Mouse (Mus musculus) ovary, postnatal 36 days (tissue): ENCODE data around the gene Parp3.

ENCODE experiments used
- DNase-seq: peaks from one replicate; pipeline ENCODE4 v3.0.0; 2022; ENCODE audit warnings: low spot score, mixed read lengths

Parp3 gene

GRCm38 (mm10) chr9:106457163-106457559 is 19.6 kb downstream of the Parp3 start:
- no peak for DNase-seq

DNA sequence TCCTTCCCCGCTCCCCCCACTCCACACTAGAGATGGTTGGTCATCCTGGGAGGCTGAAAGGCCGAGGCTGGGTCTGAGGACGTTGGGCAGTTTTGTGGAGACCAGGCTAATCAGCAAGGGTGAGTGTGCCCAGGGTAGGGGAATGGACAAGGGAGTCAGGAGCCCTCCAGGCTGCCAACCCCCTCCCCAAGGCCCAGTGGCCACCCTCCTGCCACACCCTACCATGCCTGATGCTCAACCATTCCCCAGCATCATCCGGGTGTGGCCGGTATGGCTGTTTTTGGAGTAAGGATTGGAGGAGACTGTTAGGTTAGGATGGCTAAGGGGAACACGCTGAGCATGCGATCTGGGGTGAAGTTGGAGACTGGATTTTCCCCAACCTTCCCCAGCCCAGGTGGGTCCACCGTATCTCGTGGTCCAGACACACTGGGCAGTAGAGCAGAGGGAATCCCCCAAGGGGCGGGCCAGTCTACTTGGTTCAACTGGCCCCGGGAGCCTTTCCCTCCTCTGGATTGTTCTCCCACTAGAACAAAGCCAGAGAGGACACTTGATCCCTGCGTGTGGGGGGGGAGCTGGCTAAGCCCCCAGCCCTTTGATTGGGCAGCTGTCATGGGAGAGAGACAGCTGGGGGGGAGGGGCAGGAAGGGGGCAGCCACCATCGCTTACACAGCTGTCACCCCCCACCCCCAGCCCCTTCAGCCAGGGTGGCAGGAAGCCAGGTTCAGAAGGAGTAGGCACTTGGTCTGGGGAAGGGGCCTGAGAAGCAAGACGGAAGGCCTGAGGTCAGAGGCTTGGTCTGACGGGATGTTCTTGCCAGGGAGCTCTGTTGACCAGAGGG is 20.2 kb downstream of the Parp3 start:
- DNase-seq = no peak

DNA sequence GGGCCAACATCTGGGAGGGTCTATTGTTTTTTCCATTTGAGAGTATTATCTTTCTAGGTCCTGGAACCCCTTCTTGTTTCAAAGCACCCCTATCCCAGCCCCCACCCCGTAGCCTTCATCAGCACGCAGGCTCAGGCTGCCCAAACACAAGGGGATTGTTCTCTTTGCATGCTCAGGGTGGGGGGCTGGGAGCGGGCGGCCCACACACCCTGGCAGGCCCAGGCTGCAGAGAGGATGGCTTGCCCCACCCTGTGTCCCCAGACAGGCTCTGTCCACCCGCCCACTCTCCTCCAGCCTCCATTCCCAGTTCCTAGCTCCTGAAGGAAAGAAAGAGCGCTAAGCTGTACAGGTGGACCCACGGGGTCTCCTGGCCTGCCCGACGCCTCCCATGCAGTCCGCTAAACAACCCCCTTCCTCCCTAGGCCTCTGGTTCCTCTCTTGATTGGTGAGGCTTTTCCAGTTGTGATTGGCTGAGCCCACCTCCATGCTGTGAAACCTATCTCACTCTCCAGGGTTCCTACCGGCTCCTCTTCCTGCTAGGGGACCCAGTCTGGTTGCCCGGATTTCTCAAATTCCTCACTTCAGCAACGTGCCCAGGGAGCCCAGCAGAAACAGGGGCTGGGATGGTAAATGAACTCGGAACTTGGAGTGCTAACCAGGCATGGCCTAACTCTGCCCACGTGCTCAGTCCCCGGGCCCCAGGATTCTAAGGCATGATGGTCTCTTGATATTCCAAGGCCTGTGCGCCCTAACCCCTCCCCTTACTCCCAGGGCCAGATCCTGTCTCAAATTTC is 21.7 kb downstream of the Parp3 start:
- DNase-seq = no peak

- no peak for DNase-seq
These were observed 22.5 kb downstream of the Parp3 start for GRCm38 (mm10) chr9:106454071-106454761.

DNA sequence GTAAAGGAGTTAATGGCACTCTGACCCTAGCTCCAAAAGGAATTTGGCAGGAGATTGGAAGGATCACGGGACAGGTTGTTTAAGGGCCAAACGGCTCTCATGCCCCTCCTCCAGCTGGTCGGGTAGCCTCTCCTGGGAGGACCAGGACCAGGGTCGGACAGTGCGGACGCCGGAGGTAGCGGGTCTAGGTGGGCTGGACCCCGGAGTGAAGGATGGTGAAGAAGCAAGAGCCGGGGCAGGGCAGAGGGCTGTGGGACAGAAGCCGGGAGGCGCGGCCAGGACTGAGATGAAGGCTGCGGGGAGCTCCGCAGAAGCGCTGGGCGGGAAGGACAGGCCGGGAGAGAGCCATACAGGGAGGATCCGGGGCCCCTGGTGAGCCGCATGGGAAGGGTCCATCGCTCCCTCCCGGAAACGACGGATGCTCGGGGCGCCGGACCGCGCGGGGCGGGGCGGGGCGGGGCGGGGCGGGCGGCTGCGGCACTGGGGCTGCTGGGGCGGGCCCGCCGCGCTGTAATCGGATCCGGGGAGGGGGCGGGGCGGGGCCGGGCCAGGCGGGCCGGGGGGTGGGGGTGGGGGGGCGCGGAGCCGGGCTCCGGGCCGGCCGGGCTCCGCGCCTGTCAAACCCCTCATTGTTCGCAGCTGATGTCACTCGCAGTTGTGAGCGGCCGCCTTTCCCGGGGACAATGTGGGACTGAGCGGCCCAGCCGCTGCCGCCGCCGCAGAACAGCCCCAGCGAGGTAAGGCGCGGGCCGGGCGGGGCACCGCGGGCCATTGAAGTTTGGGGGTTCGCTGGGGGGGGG is 23.3 kb downstream of the Parp3 start, which contains the start of gene Pcbp4:
Gene Pcbp4, plus strand, starts transcription at position 21 of the 800 bp plus-strand sequence.
- DNase-seq = peak; percentile 65

DNA sequence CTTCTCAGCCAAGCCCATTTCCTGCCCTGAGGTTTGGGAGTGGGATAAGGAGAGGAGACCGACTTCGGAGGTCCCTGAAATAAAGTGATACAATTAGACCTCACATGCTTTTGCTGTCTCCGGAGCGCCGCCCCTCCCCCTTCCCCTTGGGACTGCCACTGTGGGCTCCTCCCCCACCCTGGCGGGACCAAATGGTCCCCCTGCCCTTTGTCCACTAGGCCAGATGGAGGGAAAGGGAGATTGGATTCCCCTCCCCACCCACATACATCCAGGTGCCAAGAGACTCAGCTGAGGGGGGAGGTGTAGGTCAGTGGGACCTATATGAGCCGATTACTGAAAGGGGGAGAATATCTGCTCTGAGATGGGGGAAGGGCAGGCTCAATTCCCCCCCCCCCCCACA is 23.9 kb downstream of the Parp3 start:
- DNase-seq = no peak

DNA sequence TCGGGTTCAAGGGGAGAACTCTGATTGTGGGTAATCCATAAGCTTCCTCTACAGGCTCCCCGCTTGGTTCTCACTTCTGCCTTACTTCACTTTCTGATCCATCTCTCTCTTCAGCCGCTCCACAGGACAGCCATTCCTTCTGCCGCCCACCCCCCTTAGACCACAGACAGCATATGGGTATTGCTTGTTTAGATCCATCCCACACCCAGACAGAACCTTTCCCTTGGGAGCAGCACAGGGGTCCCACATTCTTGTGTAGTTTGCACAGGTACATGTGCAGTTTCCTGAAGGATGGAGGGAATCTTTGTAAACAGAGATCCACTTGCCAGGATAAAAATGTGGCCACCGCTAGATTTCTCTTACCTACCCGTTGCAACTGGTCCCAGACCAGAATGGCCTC is 24.4 kb downstream of the Parp3 start:
- no peak for DNase-seq

DNA sequence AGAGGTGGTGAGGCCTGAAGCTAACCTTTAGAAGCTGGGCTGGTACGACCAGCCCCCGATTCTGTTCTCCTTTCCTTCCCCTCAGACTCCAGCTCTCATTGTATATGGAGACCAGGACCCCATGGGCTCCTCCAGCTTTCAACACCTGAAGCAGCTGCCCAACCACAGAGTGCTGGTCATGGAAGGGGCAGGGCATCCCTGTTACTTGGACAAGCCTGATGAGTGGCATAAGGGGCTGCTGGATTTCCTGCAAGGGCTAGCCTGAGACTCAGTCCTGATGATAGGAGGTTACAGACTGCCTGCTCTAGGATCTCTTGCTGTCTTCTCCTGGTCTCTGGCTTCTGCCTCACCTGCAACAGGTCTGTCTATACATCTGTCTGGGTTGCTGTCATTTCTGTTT is 24.9 kb downstream of the Parp3 start:
- no peak for DNase-seq

- DNase-seq = no peak
These were observed 25.5 kb downstream of the Parp3 start for GRCm38 (mm10) chr9:106451298-106451697.

DNA sequence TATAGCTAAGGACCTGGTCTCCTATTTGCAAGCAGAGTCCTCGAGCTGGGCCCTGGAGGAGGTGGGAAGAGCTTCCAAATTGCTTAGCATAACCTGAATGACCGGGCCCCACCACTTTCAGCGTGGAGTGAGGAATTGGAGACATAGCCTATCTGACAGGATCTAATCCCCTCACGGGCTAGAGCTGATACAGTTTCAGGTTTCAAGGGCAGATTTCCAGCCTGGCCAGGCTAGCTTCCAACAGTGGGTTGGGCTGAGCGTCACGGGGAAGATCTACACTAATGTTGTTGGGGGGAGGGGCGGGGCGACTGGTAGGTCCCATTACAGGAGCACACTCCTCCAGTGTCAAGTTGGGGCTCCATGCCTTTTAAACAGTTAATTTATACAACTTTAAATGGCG is 26.1 kb downstream of the Parp3 start:
- DNase-seq = peak; percentile 63

DNA sequence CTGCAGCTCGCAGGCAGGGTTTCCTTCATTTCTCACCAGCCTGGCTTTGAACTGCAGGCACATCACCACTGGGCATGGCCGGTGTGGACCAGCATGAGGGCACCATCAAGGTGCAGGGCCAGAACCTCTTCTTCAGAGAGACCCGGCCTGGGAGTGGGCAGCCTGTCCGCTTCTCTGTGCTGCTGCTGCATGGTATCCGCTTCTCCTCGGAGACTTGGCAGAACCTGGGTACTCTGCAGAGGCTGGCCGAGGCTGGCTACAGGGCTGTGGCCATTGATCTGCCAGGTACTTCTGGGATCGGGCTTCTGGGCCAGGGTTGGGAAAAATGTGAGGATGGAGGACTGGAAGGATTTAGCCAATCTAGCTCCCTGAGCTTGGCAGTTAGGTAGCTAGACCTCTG is 26.8 kb downstream of the Parp3 start:
- no peak for DNase-seq

- DNase-seq = peak; percentile 77
These were observed 28.2 kb downstream of the Parp3 start for GRCm38 (mm10) chr9:106448498-106449031.

DNA sequence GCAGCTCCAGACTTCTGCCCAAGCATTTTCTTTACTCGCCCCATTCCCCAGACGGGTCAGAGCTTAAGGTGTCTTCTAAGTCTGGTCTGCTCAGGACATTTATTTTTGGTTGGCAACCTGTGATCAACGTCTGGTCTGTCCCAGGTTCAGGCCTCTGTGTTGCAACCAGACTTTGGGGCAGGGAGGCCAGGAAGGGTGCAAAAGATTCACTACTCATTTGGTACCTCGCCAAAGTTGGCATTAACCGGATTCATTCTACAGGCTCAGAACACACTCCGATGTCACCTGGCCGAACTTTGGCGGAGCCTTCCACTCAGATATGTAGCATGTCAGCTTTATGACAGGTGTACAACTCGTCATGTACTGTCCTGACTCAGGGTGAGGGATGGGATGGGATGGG is 28.8 kb downstream of the Parp3 start:
- DNase-seq = no peak

- peak; percentile 94 for DNase-seq
These were observed 29.4 kb downstream of the Parp3 start, which contains the start of the genes Abhd14b and Abhd14a for GRCm38 (mm10) chr9:106447348-106447747. Gene Abhd14b (plus strand): TSS chr9:106447459. Gene Abhd14a (minus strand): TSS chr9:106447678.

GRCm38 (mm10) chr9:106444836-106445235 is 31.9 kb downstream of the Parp3 start:
- no peak for DNase-seq

DNA sequence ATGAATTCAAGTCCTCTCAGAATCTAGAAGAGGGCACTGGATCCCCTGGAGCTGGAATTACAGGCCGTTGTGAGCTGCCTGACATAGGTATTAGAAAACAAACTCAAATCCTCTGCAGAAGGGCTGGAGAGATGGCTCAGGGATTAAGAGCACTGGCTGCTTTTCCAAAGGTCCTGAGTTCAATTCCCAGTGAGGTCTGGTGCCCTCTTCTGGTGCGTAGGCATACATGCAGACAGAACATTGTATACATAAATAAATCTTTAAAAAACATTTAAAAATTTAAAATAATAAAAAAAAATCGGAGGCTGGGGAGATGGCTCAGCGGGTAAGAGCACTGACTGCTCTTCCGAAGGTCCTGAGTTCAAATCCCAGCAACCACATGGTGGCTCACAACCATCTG is 34.1 kb downstream of the Parp3 start:
- no peak for DNase-seq

DNA sequence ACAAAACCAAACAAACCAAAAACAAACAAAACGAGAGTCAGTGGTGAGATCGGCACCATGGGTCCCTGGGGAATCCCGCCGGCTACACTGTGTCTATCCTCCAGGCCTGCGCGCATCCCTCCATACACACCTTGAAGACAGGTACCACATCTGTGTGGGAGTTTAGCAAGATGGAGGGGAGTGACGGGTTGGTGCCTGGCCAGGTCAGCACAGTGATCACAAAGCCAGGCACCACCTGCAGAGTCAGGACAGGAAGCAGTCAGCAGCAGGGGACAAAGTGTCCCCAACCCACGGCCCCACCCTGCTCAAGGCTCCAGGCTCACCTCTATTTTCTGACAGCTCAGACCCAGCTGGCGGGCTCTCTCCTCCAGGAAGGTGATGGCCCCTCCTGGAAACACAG is 40.2 kb downstream of the Parp3 start:
- no peak for DNase-seq

- DNase-seq = no peak
These were observed 43.4 kb downstream of the Parp3 start for GRCm38 (mm10) chr9:106433389-106433788.

GRCm38 (mm10) chr9:106430015-106430264 is 46.8 kb downstream of the Parp3 start:
- no peak for DNase-seq

DNA sequence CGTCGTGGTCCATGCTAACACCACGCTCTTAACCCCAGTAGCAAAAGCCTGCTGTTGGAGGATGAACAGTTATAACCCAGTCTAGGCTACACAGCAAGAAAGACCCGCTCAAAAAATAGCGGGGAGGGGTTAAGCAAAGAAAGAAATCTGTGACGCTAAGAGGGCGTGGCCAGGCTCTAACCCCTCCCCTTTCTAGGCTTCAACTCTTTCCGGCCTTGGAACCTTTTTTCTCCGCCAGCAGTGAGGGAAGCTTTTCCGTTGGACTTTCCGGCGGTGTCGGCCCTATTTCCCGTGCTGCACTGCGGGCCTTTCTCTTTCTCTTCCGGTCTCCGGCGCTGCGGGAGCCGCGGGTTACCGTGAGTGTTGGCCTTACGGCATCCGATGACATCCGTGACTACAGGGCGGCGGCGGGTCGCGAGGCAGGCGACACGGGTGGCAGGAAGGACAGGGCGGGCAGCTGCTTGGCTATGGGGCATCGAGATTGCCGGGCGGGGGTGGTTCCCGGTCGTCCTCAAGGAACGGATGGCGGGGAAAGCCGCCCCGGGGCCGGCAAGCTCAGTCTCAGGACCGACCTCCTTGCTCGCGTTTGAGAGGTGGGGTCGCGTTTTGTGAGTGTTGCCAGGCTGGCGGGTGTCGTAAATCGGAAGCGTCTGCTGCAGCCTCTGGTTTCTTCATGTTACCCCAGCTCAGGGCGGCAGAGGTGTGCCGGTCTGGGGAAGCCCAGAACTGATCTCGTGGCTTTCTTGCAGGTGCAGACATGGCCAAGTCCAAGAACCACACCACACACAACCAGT is 47.3 kb downstream of the Parp3 start, which contains the start of gene Rpl29:
Gene Rpl29, plus strand, starts transcription at position 234 of the 794 bp plus-strand sequence.
- DNase-seq = peak; percentile 94
